Mouse (Mus musculus): ENCODE results near the gene Trcg1.
"Not testable (repeated sequence)": the region's sequence is repeated elsewhere in the genome, so short reads cannot be mapped to it uniquely, and the experiment has no call there.

Gene Trcg1

DNA sequence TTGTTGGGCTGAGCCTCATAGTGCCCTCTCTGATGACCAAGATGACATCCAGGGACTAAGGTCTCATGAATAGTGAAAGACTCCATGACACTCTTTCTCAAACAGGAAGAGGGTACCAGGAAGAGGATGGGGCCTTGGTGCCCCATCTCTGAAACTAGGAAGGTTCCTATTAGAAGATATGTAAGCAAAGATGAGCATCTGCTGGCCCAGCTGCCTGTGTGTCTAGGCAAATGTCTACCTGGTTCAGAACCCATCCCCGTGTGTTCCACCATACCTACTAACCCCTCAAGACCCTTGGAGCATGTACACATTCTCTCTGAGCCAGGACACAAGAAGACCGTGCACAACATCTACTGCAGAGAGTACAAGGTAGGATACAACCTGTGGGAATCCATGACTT lies at the start of gene Trcg1:
Trcg1 (plus strand) TSS at position 301 of the 400 bp plus-strand sequence.
- DNase-seq (ENCODE audit: low read depth, low spot score) = no peak

DNA sequence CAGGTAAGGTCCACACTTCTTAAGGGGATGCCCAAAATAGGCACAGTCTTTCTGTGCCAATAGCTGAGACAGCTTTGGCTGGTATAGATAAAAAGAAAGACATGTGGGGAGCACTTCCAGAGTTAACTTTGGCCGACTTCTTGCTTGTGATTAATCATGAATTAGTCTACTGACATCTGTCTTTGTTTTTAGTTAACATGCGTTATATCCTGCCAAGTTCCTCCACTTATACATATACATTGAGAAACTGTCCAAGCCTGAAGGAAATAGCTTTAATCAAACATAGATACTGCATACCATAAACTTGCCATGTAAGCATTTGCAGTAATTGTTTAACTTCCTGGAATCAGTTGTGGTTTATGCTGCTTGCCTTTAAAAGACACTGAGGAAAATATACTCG lies 39.6 kb upstream of the Trcg1 start:
- no peak for DNase-seq (ENCODE audit: low read depth, low spot score)

- no peak for DNase-seq (ENCODE audit: low read depth, low spot score)
Measured at GRCm38 (mm10) chr9:57197414-57197813, 38.9 kb upstream of the Trcg1 start.

DNA sequence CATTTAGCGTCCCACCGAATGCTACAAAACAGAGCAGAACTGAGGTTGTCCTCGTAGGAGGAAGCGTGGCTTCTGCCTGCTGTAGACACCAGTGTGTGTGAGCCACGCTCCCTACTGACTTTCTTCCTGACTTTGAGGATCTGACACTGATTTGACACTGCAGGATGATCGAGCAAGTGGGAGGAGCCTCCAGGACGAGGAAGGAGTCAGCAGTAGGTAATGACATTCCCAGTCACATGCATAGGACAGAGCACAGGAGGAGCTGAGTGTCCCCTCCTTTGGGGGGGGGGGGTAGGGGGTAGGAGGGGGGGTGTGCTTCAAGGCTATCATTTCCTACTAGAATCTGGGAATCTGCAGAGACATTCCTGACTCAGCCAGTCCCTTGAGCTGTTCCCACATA lies 33.4 kb upstream of the Trcg1 start:
- DNase-seq (ENCODE audit: low read depth, low spot score) = no peak

- not testable (repeated sequence) for DNase-seq (ENCODE audit: low read depth, low spot score)
Measured at GRCm38 (mm10) chr9:57203571-57203970, 32.8 kb upstream of the Trcg1 start.

DNA sequence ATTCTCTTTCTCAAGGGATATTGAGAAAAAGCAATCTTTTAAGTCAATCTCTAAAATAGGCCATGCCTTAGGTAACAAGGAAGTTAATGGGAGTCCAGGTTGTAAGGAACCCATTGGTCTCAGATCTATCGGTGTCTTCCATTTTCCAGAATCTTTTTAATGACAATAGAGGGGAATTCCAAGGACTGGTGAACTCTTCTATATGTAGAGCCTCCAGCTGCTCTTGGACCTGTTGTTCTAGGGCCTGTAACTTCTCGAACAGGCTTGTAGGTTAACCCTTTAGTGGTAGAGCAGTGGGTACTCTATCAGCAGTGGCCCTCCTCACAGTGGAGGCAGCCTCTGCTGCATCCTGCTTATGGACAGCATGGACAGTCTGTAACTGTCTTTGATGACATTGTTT lies 29.5 kb upstream of the Trcg1 start:
- DNase-seq (ENCODE audit: low read depth, low spot score) = no peak

GRCm38 (mm10) chr9:57209316-57209715 lies 27.0 kb upstream of the Trcg1 start:
- DNase-seq (ENCODE audit: low read depth, low spot score) = peak; percentile 13

DNA sequence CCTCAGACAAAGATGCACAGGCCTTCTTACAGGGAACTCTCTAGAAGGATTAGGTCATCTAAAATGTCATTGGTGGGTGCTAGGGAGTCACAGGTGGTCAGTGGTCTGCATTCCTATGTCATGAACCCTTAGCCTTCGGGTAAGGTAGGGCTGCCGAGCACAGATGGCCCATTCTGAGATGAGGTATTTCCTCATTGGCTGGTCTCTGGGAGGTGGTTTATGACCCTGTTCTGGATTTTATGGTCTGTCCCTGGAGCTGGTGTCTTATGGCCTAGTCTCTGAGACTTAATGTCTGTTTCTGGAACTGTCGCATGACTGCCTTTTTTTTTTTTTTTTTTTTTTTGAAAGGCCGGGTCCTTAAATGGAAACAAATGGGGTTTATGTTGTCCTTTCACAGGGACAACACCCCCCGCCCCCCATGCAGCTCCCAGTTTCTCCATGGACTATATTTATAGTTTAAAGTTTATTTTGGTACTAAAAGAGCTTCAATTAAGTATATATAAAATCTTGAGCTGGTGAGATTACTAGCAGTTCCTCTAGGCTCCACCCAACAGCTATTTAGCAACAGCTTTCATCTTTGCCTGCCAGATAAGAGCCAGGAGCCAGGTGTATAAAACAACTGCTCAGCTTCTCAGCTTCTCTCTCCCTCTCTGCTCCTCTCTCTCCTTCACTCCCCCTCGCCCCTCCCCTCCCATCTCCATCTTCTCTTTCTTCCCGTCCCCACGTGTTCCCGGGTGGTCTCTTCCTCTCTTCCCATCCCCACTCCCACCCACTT lies 23.7 kb upstream of the Trcg1 start:
- no peak for DNase-seq (ENCODE audit: low read depth, low spot score)

- no peak for DNase-seq (ENCODE audit: low read depth, low spot score)
Measured at GRCm38 (mm10) chr9:57214500-57214899, 21.9 kb upstream of the Trcg1 start.

GRCm38 (mm10) chr9:57217220-57217619 lies 19.1 kb upstream of the Trcg1 start:
- DNase-seq (ENCODE audit: low read depth, low spot score) = no peak

DNA sequence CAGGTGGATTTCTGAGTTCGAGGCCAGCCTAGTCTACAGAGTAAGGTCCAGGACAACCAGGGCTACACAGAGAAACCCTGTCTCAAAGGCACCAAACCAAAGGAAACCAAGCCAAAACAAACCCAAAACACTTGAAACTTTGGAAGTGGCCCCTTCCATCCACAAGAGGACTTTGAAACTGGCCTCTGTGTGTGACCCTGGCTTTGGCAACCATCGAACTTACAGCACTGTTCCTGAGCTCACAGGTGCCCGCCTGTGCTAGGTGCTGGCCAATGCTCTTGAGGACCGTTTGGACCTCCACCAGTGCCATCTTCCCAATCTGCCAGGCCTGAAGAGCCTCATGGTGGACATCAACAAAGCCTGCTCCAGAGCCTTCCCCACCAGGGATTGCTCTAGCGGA lies 17.6 kb upstream of the Trcg1 start:
- DNase-seq (ENCODE audit: low read depth, low spot score) = no peak

GRCm38 (mm10) chr9:57219511-57219910 lies 16.8 kb upstream of the Trcg1 start:
- no peak for DNase-seq (ENCODE audit: low read depth, low spot score)

DNA sequence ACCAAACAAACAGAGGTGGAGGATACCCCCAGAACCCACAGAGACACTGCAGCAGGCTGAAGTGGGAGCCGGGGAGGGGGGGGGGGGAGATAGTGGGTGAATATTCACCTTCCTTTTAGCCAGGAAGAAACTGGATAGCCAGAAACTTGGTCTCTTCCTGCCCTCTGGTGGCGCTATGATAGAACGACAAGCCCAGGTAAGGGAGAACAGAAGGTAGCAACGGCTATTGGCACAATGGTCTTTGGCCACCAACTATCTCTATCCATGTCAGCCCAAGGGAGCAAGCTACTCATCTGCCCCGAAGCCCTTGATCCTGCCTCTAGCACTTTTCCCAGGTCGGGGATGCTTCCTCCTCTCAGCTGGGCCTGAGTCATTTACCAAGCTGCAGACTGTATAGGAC lies 16.0 kb upstream of the Trcg1 start:
- DNase-seq (ENCODE audit: low read depth, low spot score) = no peak

GRCm38 (mm10) chr9:57223341-57223740 lies 13.0 kb upstream of the Trcg1 start:
- no peak for DNase-seq (ENCODE audit: low read depth, low spot score)

DNA sequence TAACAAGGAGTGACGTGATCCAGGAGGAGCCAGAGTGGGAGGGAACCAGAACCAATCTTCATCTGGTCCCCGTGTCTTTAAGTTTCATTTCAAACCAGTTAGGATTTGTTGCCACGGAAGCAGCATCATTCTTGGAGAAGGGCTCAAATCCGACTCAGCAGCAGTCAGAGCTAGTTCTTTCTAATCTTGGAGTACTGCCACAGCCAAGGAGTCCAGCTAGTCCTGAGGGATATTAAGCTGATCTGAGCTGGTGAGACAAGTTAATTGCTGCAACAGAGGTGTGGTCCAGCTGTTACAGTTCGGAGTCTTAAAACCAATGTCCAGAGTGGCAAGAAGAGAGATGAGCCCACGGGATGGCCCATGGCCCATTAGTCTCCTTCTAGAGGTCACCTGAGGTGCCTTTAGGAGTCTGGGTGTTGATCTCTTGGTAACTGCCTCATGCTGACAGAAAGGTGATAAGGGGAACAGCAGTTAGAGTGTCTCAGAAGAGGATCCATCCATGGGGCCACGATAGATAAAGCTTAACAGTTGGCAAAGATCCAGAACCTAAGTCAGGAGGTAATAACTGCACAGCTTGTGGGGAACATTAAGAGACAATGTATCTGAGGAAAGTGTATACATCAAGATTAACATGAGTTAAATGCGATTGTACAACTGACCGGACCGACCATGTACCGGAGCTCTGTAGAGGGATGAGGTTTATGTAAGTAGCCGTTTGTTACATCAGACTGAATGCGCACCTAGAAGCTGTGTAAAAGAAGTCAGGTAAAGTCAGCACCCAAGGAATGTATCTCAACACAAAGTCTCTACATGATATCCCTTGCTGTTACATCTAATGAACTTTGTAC lies 10.4 kb upstream of the Trcg1 start:
- no peak for DNase-seq (ENCODE audit: low read depth, low spot score)

- not testable (repeated sequence) for DNase-seq (ENCODE audit: low read depth, low spot score)
Measured at GRCm38 (mm10) chr9:57226628-57227122, 9.7 kb upstream of the Trcg1 start.

DNA sequence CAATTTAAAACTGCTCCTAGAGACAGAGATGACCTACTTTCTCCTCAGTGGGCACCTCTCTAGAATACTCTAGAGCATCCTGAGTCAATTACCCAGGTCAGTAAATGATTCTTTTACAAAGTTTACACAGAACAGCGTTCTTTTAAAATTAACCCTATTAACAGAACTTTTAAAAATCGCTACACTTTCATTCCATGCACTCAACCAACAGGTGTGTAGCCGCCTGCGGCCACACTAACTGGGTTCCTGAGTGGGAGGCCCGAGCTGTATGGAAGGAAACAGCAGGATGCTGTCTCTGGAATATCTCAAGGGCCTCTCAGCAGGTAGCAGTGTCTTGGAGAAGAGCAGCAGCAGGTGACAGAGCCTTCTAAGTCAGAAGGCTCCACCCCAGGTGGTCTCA lies 9.2 kb upstream of the Trcg1 start:
- no peak for DNase-seq (ENCODE audit: low read depth, low spot score)

- no peak for DNase-seq (ENCODE audit: low read depth, low spot score)
Measured at GRCm38 (mm10) chr9:57228186-57228585, 8.2 kb upstream of the Trcg1 start.

GRCm38 (mm10) chr9:57229726-57230125 lies 6.6 kb upstream of the Trcg1 start:
- DNase-seq (ENCODE audit: low read depth, low spot score) = no peak

- no peak for DNase-seq (ENCODE audit: low read depth, low spot score)
Measured at GRCm38 (mm10) chr9:57230146-57230783, 6.1 kb upstream of the Trcg1 start.

GRCm38 (mm10) chr9:57231536-57232255 lies 4.7 kb upstream of the Trcg1 start:
- no peak for DNase-seq (ENCODE audit: low read depth, low spot score)
